Mouse (Mus musculus) heart, embryonic 12.5 days (tissue): ENCODE results near the gene Acd. TPM values are rescaled to one million over a fixed set of nuclear protein-coding genes. Genes with fewer than 3 reads are reported as not detected.

Source experiments
- polyA plus RNA-seq: library from polyadenylated mRNA; unstranded; fragments of >200 nt; fragmentation: Nextera tagmentation; extraction: Ambion mirVana; gene quantifications from 2 replicates; pipeline ENCODE4 v1.2.1, GENCODE M21; 2016

Gene Acd
- polyA plus RNA-seq, 1 experiment from 2014 or later, result 37.6 TPM

Other genes starting within 250 kb of the Acd start
- gene Tppp3, start 229.6 kb downstream of the Acd start, polyA plus RNA-seq, result 13.8 and 14.4 TPM in 2 replicates
- gene Zdhhc1, start 204.2 kb downstream of the Acd start, polyA plus RNA-seq, result 23.1 and 23.3 TPM in 2 replicates
- gene Hsd11b2, start 182.3 kb downstream of the Acd start, polyA plus RNA-seq, result 1.7 and 1.9 TPM in 2 replicates
- gene Atp6v0d1, start 135.1 kb downstream of the Acd start, polyA plus RNA-seq, result 51.4 and 52.9 TPM in 2 replicates
- gene Ripor1, start 95.8 kb downstream of the Acd start, polyA plus RNA-seq, result 32.8 and 33.4 TPM in 2 replicates
- 66.1 and 75.9 TPM in 2 replicates for gene Ctcf, start 64.5 kb downstream of the Acd start, polyA plus RNA-seq
- gene Agrp, start 63.7 kb downstream of the Acd start, polyA plus RNA-seq, result 0.51 and 0.64 TPM in 2 replicates
- 0.45 and 0.54 TPM in 2 replicates for gene Carmil2, start 14.8 kb downstream of the Acd start, polyA plus RNA-seq
- 14.0 and 14.5 TPM in 2 replicates for gene Pard6a, start within 50 bp of the Acd start, polyA plus RNA-seq
- gene 4933405L10Rik, start 6.6 kb upstream of the Acd start, polyA plus RNA-seq, result not detected in 2 replicates
- gene Enkd1, start 7.1 kb upstream of the Acd start, polyA plus RNA-seq, result 13.5 and 14.5 TPM in 2 replicates
- gene Gfod2, start 57.6 kb upstream of the Acd start, polyA plus RNA-seq, result 10.2 and 10.9 TPM in 2 replicates
- gene Ranbp10, start 126.2 kb upstream of the Acd start, polyA plus RNA-seq, result 11.0 and 11.3 TPM in 2 replicates
- gene Tsnaxip1, start 126.6 kb upstream of the Acd start, polyA plus RNA-seq, result 0.14 and 0.15 TPM in 2 replicates
- 42.8 and 46.9 TPM in 2 replicates for gene Cenpt, start 152.2 kb upstream of the Acd start, polyA plus RNA-seq
- 53.8 and 59.3 TPM in 2 replicates for gene Thap11, start 154.0 kb upstream of the Acd start, polyA plus RNA-seq
- gene Nutf2, start 159.5 kb upstream of the Acd start, polyA plus RNA-seq, result 201 and 224 TPM in 2 replicates
- 42.2 and 43.9 TPM in 2 replicates for gene Edc4, start 179.8 kb upstream of the Acd start, polyA plus RNA-seq
- gene Nrn1l, start 192.5 kb upstream of the Acd start, polyA plus RNA-seq, result 0.31 and 0.35 TPM in 2 replicates
- gene Pskh1, start 199.3 kb upstream of the Acd start, polyA plus RNA-seq, result 27.1 and 27.4 TPM in 2 replicates
- 0.73 and 1.1 TPM in 2 replicates for gene Ctrl, start 232.8 kb upstream of the Acd start, polyA plus RNA-seq
- 45.2 and 49.1 TPM in 2 replicates for gene Psmb10, start 237.3 kb upstream of the Acd start, polyA plus RNA-seq
- gene Lcat, start 242.3 kb upstream of the Acd start, polyA plus RNA-seq, result 2.0 and 2.3 TPM in 2 replicates